Mouse (Mus musculus): Measurements from ENCODE around the gene Cmtm7. TPM values are rescaled to one million over a fixed set of nuclear protein-coding genes. Genes with fewer than 3 reads are reported as not detected.

Cmtm7 gene
- polyA plus RNA-seq, 1 experiment from 2014 or later: 35.7 TPM

DNA sequence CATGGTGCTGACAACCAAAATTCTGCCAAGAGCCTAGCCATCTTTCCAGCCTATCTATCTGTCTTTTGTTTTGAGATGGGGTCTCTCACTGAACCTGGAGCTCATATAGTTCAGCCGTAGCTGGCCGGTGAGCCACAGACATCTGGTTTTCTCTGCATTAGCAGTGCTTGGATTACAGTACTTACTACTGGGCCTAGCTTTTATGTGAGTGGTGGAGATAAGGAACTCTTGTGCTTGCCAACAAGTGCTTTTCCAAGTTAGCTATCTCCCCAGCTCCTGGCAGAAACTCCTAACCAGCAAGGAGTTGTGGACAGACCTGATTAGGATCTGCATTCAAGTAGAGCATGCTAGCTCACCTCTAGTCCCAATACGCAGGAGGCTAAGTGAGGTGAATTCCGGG, 73.9 kb downstream of the Cmtm7 start:
- 95% methylated on average over 4 of the region's 4 CpGs for WGBS
- Histone ChIP-seq H3K36me3 (ENCODE audit: control insufficient read depth, insufficient read depth) (peaks cover 36% of the 10 kb centered on the region), H3K9me3 (ENCODE audit: control insufficient read depth) (no peaks in the 10 kb centered on the region)

More for the DNA sequence above, 73.9 kb downstream of the Cmtm7 start:
- no peak for ATAC-seq
- H3K9ac ChIP-seq (ENCODE audit: low read depth, low read length): no peak overlapping the region
- TF ChIP-seq CTCF (IDR thresholded peaks at IDR 0.05; ENCODE audit: low read depth): no peak
- H3K4me2 ChIP-seq (replicated peaks; ENCODE audit: low read depth): no peak overlapping the region
- no peaks in the 10 kb centered on the region for H3K27me3 ChIP-seq (replicated peaks; ENCODE audit: control insufficient read depth, insufficient read depth, low read length)
- H3K27ac ChIP-seq (ENCODE audit: low read depth, low read length): no peak overlapping the region
- H3K4me3 ChIP-seq (ENCODE audit: low read depth, low read length): no peak overlapping the region
- H3K4me1 ChIP-seq (replicated peaks; ENCODE audit: control insufficient read depth, insufficient read depth, low read length): no peaks in the 10 kb centered on the region

Other genes starting within 250 kb of the Cmtm7 start
- 1.5 and 2.0 TPM in 2 replicates for gene Trim71, start 217.5 kb downstream of the Cmtm7 start, polyA plus RNA-seq (2015; fragmentation: Nextera tagmentation; extraction: Ambion mirVana)
- gene Cnot10, start 141.7 kb downstream of the Cmtm7 start, polyA plus RNA-seq (2015; fragmentation: Nextera tagmentation; extraction: Ambion mirVana): 22.5 and 25.0 TPM in 2 replicates
- gene Dync1li1, start 93.1 kb downstream of the Cmtm7 start, polyA plus RNA-seq (2015; fragmentation: Nextera tagmentation; extraction: Ambion mirVana): 39.3 and 40.0 TPM in 2 replicates
- 87.8 and 98.2 TPM in 2 replicates for gene Cmtm6, start 50.7 kb downstream of the Cmtm7 start, polyA plus RNA-seq (2015; fragmentation: Nextera tagmentation; extraction: Ambion mirVana)
- gene Cmtm8, start 62.3 kb upstream of the Cmtm7 start, polyA plus RNA-seq (2015; fragmentation: Nextera tagmentation; extraction: Ambion mirVana): 91.5 and 104 TPM in 2 replicates
- 31.4 and 32.9 TPM in 2 replicates for gene Gpd1l, start 152.1 kb upstream of the Cmtm7 start, polyA plus RNA-seq (2015; fragmentation: Nextera tagmentation; extraction: Ambion mirVana)
- gene Osbpl10, start 196.7 kb upstream of the Cmtm7 start, polyA plus RNA-seq (2015; fragmentation: Nextera tagmentation; extraction: Ambion mirVana): 3.8 and 4.3 TPM in 2 replicates
- gene Rps27rt, start 200.9 kb upstream of the Cmtm7 start, polyA plus RNA-seq (2015; fragmentation: Nextera tagmentation; extraction: Ambion mirVana): 456 and 498 TPM in 2 replicates